Mouse (Mus musculus) ES-Bruce4 (cell line): Measurements from ENCODE around the gene Panx1. TPM values are rescaled to one million over a fixed set of nuclear protein-coding genes. Genes with fewer than 3 reads are reported as not detected.

Experiments
- H3K27ac ChIP-seq: 2 replicates; pipeline ENCODE4 v1.5.1; 2012; ENCODE audit warnings: low read length, inconsistent platforms; ENCODE audit not compliant: insufficient read depth
- H3K27me3 ChIP-seq: 2 replicates; pipeline ENCODE4 v1.6.1; 2012; ENCODE audit warnings: mild to moderate bottlenecking, low read length, inconsistent platforms; ENCODE audit not compliant: control insufficient read depth, poor library complexity, insufficient read depth, severe bottlenecking
- H3K36me3 ChIP-seq: 2 replicates; pipeline ENCODE4 v1.6.1; 2012; ENCODE audit warnings: inconsistent platforms, mild to moderate bottlenecking, low read length, moderate library complexity; ENCODE audit not compliant: control insufficient read depth, poor library complexity, insufficient read depth, severe bottlenecking
- H3K4me1 ChIP-seq: one replicate; pipeline ENCODE4 v1.8.1; 2011; ENCODE audit warnings: low read length; ENCODE audit not compliant: control insufficient read depth, insufficient read depth
- H3K4me3 ChIP-seq: 2 replicates; pipeline ENCODE4 v1.5.1; 2011; ENCODE audit warnings: low read depth, mild to moderate bottlenecking, low read length
- H3K9ac ChIP-seq: 2 replicates; pipeline ENCODE4 v1.6.1; 2012; ENCODE audit warnings: low read depth, mild to moderate bottlenecking, inconsistent platforms; ENCODE audit not compliant: poor library complexity, severe bottlenecking
- H3K9me3 ChIP-seq: replicated peaks from 2 replicates; pipeline ENCODE4 v1.6.1; 2012; ENCODE audit warnings: mild to moderate bottlenecking, low read length, inconsistent platforms; ENCODE audit not compliant: control insufficient read depth, poor library complexity, insufficient read depth, severe bottlenecking
- CTCF ChIP-seq: IDR thresholded peaks from one replicate; pipeline ENCODE4 v1.8.1; 2011; ENCODE audit warnings: low read depth, low read length
- EP300 ChIP-seq: IDR thresholded peaks from 2 replicates; pipeline ENCODE4 v1.6.1; 2011; ENCODE audit warnings: low read depth, low read length; ENCODE audit not compliant: insufficient read depth
- POLR2A ChIP-seq: IDR thresholded peaks from one replicate; pipeline ENCODE4 v1.8.1; 2011; ENCODE audit warnings: low read length; ENCODE audit not compliant: insufficient read depth
- polyA plus RNA-seq: library from polyadenylated mRNA; stranded (reverse); fragments of >200 nt; gene quantifications from 2 replicates; pipeline ENCODE4 v1.2.4, GENCODE M21; 2011; ENCODE audit warnings: low read depth; ENCODE audit not compliant: missing spikeins, insufficient read depth, insufficient read length

Gene Panx1
- polyA plus RNA-seq, 1 experiment = 13.5 TPM

- no peaks in the 10 kb centered on the region for H3K27me3 ChIP-seq
- H3K4me3 ChIP-seq = no peak overlapping the region
- no peak overlapping the region for H3K9ac ChIP-seq
- no peaks in the 10 kb centered on the region for H3K4me1 ChIP-seq
- H3K36me3 ChIP-seq = no peaks in the 10 kb centered on the region
- TF ChIP-seq EP300 (no peak), CTCF (no peak), POLR2A (no peak)
- H3K9me3 ChIP-seq = no peaks in the 10 kb centered on the region
- no peak overlapping the region for H3K27ac ChIP-seq
Measured at GRCm38 (mm10) chr9:14970211-14970610, 75.1 kb downstream of the Panx1 start.

- no peak overlapping the region for H3K9ac ChIP-seq
- TF ChIP-seq CTCF (no peak), EP300 (no peak), POLR2A (no peak)
- H3K36me3 ChIP-seq = no peaks in the 10 kb centered on the region
- H3K4me1 ChIP-seq = no peaks in the 10 kb centered on the region
- H3K4me3 ChIP-seq = no peak overlapping the region
- H3K9me3 ChIP-seq = no peaks in the 10 kb centered on the region
- H3K27me3 ChIP-seq = no peaks in the 10 kb centered on the region
- H3K27ac ChIP-seq = no peak overlapping the region
Measured at GRCm38 (mm10) chr9:14967598-14967997, 77.7 kb downstream of the Panx1 start.

- Histone ChIP-seq H3K27ac (no peak overlapping the region), H3K36me3 (no peaks in the 10 kb centered on the region), H3K27me3 (no peaks in the 10 kb centered on the region), H3K9ac (no peak overlapping the region), H3K4me1 (no peaks in the 10 kb centered on the region), H3K4me3 (no peak overlapping the region), H3K9me3 (no peaks in the 10 kb centered on the region)
- TF ChIP-seq POLR2A (no peak), EP300 (no peak), CTCF (no peak)
Measured at GRCm38 (mm10) chr9:14966787-14967186, 78.5 kb downstream of the Panx1 start.

- Histone ChIP-seq H3K9me3 (no peaks in the 10 kb centered on the region), H3K4me1 (no peaks in the 10 kb centered on the region), H3K9ac (no peak overlapping the region), H3K27ac (no peak overlapping the region), H3K36me3 (no peaks in the 10 kb centered on the region), H3K27me3 (no peaks in the 10 kb centered on the region), H3K4me3 (no peak overlapping the region)
- no peak for TF ChIP-seq POLR2A
- no peak for TF ChIP-seq CTCF
- TF ChIP-seq EP300 = no peak
Measured at GRCm38 (mm10) chr9:14965368-14965767, 79.9 kb downstream of the Panx1 start.

- no peak overlapping the region for H3K27ac ChIP-seq
- no peak overlapping the region for H3K9ac ChIP-seq
- no peak overlapping the region for H3K4me3 ChIP-seq
- no peaks in the 10 kb centered on the region for H3K27me3 ChIP-seq
- no peaks in the 10 kb centered on the region for H3K36me3 ChIP-seq
- H3K4me1 ChIP-seq = no peaks in the 10 kb centered on the region
- H3K9me3 ChIP-seq = no peaks in the 10 kb centered on the region
- TF ChIP-seq POLR2A = no peak
- TF ChIP-seq EP300 = no peak
- TF ChIP-seq CTCF = no peak
Measured at GRCm38 (mm10) chr9:14962769-14963168, 82.5 kb downstream of the Panx1 start.

GRCm38 (mm10) chr9:14954659-14955058 is 90.6 kb downstream of the Panx1 start:
- Histone ChIP-seq H3K9me3 (no peaks in the 10 kb centered on the region), H3K27ac (no peak overlapping the region), H3K36me3 (no peaks in the 10 kb centered on the region), H3K9ac (no peak overlapping the region), H3K27me3 (no peaks in the 10 kb centered on the region; the same call in 1 of the 2 replicates), H3K4me1 (no peaks in the 10 kb centered on the region), H3K4me3 (no peak overlapping the region)
- TF ChIP-seq POLR2A = no peak
- TF ChIP-seq CTCF = no peak
- TF ChIP-seq EP300 = no peak

Other genes starting within 250 kb of the Panx1 start
- not detected in 2 replicates for gene Gpr83, start 185.3 kb downstream of the Panx1 start, polyA plus RNA-seq
- gene Izumo1r, start 141.5 kb downstream of the Panx1 start, polyA plus RNA-seq = not detected in 2 replicates
- not detected in 2 replicates for gene Hephl1, start 66.6 kb upstream of the Panx1 start, polyA plus RNA-seq
- gene Vstm5, start 193.6 kb upstream of the Panx1 start, polyA plus RNA-seq = 1.7 and 1.8 TPM in 2 replicates
- gene Med17, start 234.5 kb upstream of the Panx1 start, polyA plus RNA-seq = 89.6 and 109 TPM in 2 replicates